Mouse (Mus musculus) midbrain, embryonic 11.5 days (tissue): ENCODE measurements at regions not wholly inside any gene's neighbourhood (a gene's known extent, or its start where the extent isn't known, plus 50 kb on each side); places are given as distances from the start of the nearest gene placed in this dataset.

Experiments used
- ATAC-seq: fragments of 200-750 bp; cut with Nextera tagmentation; 2 replicates; pipeline ENCODE4 v1.8.0; 2017; ENCODE audit warnings: moderate TSS enrichment, moderate library complexity; ENCODE audit not compliant: low FRiP score
- DNase-seq: peaks from one replicate; pipeline ENCODE4 v3.0.0; 2015; ENCODE audit warnings: low spot score; ENCODE audit errors: missing footprints
- H3K27ac ChIP-seq: fragments of 300-500 bp; sonication (generic); 2 replicates; pipeline ENCODE4 v1.5.1; 2014; ENCODE audit warnings: low read depth, low read length
- H3K27me3 ChIP-seq: fragments of 300-500 bp; sonication (generic); 2 replicates; pipeline ENCODE4 v1.6.1; 2014; ENCODE audit warnings: mild to moderate bottlenecking, low read length, moderate library complexity, mixed read lengths; ENCODE audit not compliant: control insufficient read depth, insufficient read depth
- H3K36me3 ChIP-seq: fragments of 300-500 bp; sonication (generic); 2 replicates; pipeline ENCODE4 v1.6.1; 2014; ENCODE audit warnings: mild to moderate bottlenecking, low read length, moderate library complexity, mixed read lengths; ENCODE audit not compliant: control insufficient read depth, insufficient read depth
- H3K4me1 ChIP-seq: fragments of 300-500 bp; sonication (generic); 2 replicates; pipeline ENCODE4 v1.6.1; 2014; ENCODE audit warnings: low read length; ENCODE audit not compliant: control insufficient read depth, insufficient read depth
- H3K4me2 ChIP-seq: fragments of 300-500 bp; sonication (generic); 2 replicates; pipeline ENCODE4 v1.6.1; 2014; ENCODE audit warnings: mild to moderate bottlenecking, moderate library complexity
- H3K4me3 ChIP-seq: fragments of 300-500 bp; sonication (generic); 2 replicates; pipeline ENCODE4 v1.5.1; 2014; ENCODE audit warnings: low read depth, low read length
- H3K9ac ChIP-seq: fragments of 300-500 bp; sonication (generic); 2 replicates; pipeline ENCODE4 v1.6.1; 2014; ENCODE audit warnings: low read length
- H3K9me3 ChIP-seq: fragments of 300-500 bp; sonication (generic); 2 replicates; pipeline ENCODE4 v1.6.1; 2016; ENCODE audit warnings: low read length; ENCODE audit not compliant: control insufficient read depth
- WGBS: fragments of 180-500 bp; shearing (Covaris S2); extraction: QIAGEN DNeasy Blood & Tissue Kit; methylation state at CpG from one replicate; pipeline ENCODE4 v1.1.7; 2014; 5-methylcytosine and 5-hydroxymethylcytosine counted together

GRCm38 (mm10) chr8:34530896-34531679 is 419.6 kb upstream of the Gm10131 start:
- H3K9ac ChIP-seq = no peak overlapping the region
- H3K4me2 ChIP-seq = no peak overlapping the region
- H3K4me3 ChIP-seq = no peak overlapping the region
- H3K9me3 ChIP-seq = no peaks in the 10 kb centered on the region
- H3K27me3 ChIP-seq = no peaks in the 10 kb centered on the region
- no peaks in the 10 kb centered on the region for H3K36me3 ChIP-seq
- no peak overlapping the region for H3K27ac ChIP-seq
- WGBS = 84% methylated on average over 11 of the region's 11 CpGs
- no peaks in the 10 kb centered on the region for H3K4me1 ChIP-seq
- DNase-seq (peak; percentile 60), ATAC-seq (no peak)

GRCm38 (mm10) chr8:34530046-34530445 is 418.5 kb upstream of the Gm10131 start:
- no peaks in the 10 kb centered on the region for H3K9me3 ChIP-seq
- H3K36me3 ChIP-seq = no peaks in the 10 kb centered on the region
- peak; percentile 66 for DNase-seq
- H3K4me1 ChIP-seq = no peaks in the 10 kb centered on the region; the same call in 1 of the 2 replicates
- H3K9ac ChIP-seq = no peak overlapping the region
- no peak overlapping the region for H3K4me3 ChIP-seq
- H3K27me3 ChIP-seq = no peaks in the 10 kb centered on the region
- H3K27ac ChIP-seq = no peak overlapping the region
- no peak for ATAC-seq
- WGBS = 84% methylated on average over 5 of the region's 5 CpGs
- no peak overlapping the region for H3K4me2 ChIP-seq

- Histone ChIP-seq H3K9me3 (no peaks in the 10 kb centered on the region), H3K4me2 (no peak overlapping the region), H3K4me1 (no peaks in the 10 kb centered on the region; the same call in 1 of the 2 replicates), H3K9ac (no peak overlapping the region), H3K27ac (no peak overlapping the region), H3K4me3 (no peak overlapping the region), H3K27me3 (no peaks in the 10 kb centered on the region), H3K36me3 (no peaks in the 10 kb centered on the region)
- DNase-seq = peak; percentile 49
- no peak for ATAC-seq
- 88% methylated on average over 1 of the region's 1 CpGs for WGBS
Observed at GRCm38 (mm10) chr8:34529452-34529851, 417.9 kb upstream of the Gm10131 start.

DNA sequence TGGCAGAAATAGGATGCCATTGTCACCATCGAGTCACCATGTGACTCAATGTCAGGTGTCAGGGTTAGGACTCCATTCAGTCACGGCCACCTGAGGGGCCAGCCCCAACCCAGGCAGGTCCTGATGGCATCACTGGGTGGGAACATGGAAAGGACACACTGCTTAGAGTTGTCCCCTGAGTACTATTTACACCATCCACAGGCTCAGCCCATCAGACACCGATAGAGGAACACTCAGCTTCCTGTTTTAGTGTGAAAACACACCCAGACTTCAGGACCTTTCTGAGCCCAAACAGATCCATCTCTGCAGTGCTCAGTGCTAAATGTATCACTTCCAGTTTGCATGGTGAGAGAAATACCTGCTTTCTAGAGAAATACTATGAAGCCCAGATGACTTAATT is 416.7 kb upstream of the Gm10131 start:
- DNase-seq (no peak), ATAC-seq (no peak)
- Histone ChIP-seq H3K27ac (no peak overlapping the region), H3K9ac (no peak overlapping the region), H3K4me1 (no peaks in the 10 kb centered on the region; the same call in 1 of the 2 replicates), H3K4me3 (no peak overlapping the region), H3K36me3 (no peaks in the 10 kb centered on the region), H3K27me3 (no peaks in the 10 kb centered on the region), H3K9me3 (no peaks in the 10 kb centered on the region), H3K4me2 (no peak overlapping the region)
- WGBS = 89% methylated on average over 3 of the region's 3 CpGs

DNA sequence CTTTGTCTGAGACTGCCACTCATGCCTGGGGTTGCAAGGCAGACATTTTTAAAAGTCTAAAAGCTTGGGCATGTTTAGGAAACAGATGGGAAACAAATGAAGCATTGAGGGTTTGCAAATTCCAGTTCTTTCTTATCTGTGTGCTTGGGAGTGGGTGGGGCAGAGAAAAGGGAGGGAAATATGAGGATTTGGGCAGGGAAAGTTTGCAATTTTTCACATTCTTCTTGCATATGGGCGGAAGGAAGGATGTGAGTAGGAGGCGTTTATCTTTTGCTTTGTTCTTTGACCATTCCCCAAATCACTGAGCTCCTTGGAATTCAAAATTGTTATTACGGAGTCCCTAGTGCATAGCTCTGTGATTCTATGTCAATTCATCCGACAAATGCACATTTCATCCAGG is 413.7 kb upstream of the Gm10131 start:
- Histone ChIP-seq H3K9me3 (no peaks in the 10 kb centered on the region), H3K9ac (no peak overlapping the region), H3K4me3 (no peak overlapping the region), H3K27me3 (no peaks in the 10 kb centered on the region), H3K36me3 (no peaks in the 10 kb centered on the region), H3K4me2 (no peak overlapping the region), H3K4me1 (no peaks in the 10 kb centered on the region; the same call in 1 of the 2 replicates), H3K27ac (no peak overlapping the region)
- ATAC-seq = no peak
- 61% methylated on average over 4 of the region's 4 CpGs for WGBS
- peak; percentile 71 for DNase-seq

GRCm38 (mm10) chr8:34523849-34524248 is 412.3 kb upstream of the Gm10131 start:
- H3K27me3 ChIP-seq = no peaks in the 10 kb centered on the region
- H3K4me3 ChIP-seq = no peak overlapping the region
- H3K9me3 ChIP-seq = no peaks in the 10 kb centered on the region
- H3K9ac ChIP-seq = no peak overlapping the region
- 81% methylated on average over 3 of the region's 3 CpGs for WGBS
- no peak overlapping the region for H3K27ac ChIP-seq
- DNase-seq (peak; percentile 39), ATAC-seq (no peak)
- no peak overlapping the region for H3K4me2 ChIP-seq
- H3K36me3 ChIP-seq = no peaks in the 10 kb centered on the region
- H3K4me1 ChIP-seq = no peaks in the 10 kb centered on the region; the same call in 1 of the 2 replicates

DNA sequence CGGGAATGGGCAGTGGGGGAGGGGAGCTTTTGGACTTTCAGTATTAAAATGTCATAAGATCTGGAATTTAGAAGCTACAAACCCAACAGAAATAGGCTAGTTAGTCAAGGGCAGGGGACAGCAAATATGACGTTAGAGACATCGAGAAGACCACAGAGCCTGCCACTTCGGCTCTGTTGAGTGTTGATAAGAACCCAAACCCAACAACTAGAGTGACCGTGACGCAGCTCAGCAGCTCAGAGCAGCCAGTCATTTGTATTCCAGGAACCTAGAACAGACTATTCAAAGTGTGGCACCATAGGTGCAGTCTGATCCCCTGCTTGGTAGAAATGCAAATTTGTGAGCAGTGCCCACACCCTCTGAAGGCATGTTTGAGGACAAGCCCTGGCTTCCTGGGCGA is 409.8 kb upstream of the Gm10131 start:
- DNase-seq (peak; percentile 41), ATAC-seq (no peak)
- H3K4me2 ChIP-seq = no peak overlapping the region
- H3K9ac ChIP-seq = no peak overlapping the region
- no peaks in the 10 kb centered on the region for H3K27me3 ChIP-seq
- no peaks in the 10 kb centered on the region for H3K36me3 ChIP-seq
- H3K4me1 ChIP-seq = no peaks in the 10 kb centered on the region; the same call in 1 of the 2 replicates
- H3K9me3 ChIP-seq = no peaks in the 10 kb centered on the region
- H3K27ac ChIP-seq = no peak overlapping the region
- no peak overlapping the region for H3K4me3 ChIP-seq
- WGBS = 88% methylated on average over 7 of the region's 7 CpGs

GRCm38 (mm10) chr8:34520664-34521063 is 409.1 kb upstream of the Gm10131 start:
- Histone ChIP-seq H3K9ac (no peak overlapping the region), H3K36me3 (no peaks in the 10 kb centered on the region), H3K27ac (no peak overlapping the region), H3K4me3 (no peak overlapping the region), H3K9me3 (no peaks in the 10 kb centered on the region), H3K4me1 (no peaks in the 10 kb centered on the region; the same call in 1 of the 2 replicates), H3K27me3 (no peaks in the 10 kb centered on the region), H3K4me2 (no peak overlapping the region)
- 83% methylated on average over 4 of the region's 4 CpGs for WGBS
- ATAC-seq = no peak
- DNase-seq = peak; percentile 37

DNA sequence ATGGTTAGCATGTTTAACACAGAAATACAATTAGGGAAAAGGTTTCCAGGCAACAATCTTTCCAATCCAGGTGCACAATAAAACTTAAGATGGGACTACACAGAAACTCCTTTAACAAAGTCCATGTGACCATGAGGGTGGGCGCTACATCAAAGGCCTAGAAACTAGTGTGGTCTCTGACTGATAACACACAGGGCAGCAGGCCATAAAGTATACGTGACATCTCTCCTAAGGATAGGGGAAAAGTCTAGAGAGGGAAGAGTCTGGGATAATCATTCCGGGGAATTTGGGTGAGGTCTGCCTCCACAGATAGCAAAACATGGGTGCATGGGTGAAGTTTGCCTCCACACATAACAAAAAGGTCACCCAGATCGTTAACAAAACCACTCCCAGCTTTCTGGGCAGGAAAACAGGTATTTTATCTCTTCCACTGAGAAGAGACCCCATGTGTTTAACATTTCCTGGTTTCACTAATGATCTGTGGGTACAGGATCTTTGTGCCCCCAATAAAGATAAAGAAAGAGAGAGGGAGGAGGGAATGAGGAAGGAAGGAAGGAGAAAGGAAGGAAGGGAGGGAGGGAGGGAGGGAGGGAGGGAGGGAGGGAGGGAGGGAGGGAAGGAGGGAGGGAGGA is 402.0 kb upstream of the Gm10131 start:
- no peak for ATAC-seq
- no peaks in the 10 kb centered on the region for H3K36me3 ChIP-seq
- 85% methylated on average over 4 of the region's 4 CpGs for WGBS

More for the DNA sequence above, 402.0 kb upstream of the Gm10131 start:
- peak; percentile 31 for DNase-seq
- Histone ChIP-seq H3K9ac (no peak overlapping the region), H3K4me3 (no peak overlapping the region), H3K4me2 (no peak overlapping the region), H3K9me3 (no peaks in the 10 kb centered on the region), H3K27ac (no peak overlapping the region), H3K4me1 (no peaks in the 10 kb centered on the region), H3K27me3 (no peaks in the 10 kb centered on the region)
